Comparison of ENCODE assay signal across 8 mouse cellular contexts in the genomic region with DNA sequence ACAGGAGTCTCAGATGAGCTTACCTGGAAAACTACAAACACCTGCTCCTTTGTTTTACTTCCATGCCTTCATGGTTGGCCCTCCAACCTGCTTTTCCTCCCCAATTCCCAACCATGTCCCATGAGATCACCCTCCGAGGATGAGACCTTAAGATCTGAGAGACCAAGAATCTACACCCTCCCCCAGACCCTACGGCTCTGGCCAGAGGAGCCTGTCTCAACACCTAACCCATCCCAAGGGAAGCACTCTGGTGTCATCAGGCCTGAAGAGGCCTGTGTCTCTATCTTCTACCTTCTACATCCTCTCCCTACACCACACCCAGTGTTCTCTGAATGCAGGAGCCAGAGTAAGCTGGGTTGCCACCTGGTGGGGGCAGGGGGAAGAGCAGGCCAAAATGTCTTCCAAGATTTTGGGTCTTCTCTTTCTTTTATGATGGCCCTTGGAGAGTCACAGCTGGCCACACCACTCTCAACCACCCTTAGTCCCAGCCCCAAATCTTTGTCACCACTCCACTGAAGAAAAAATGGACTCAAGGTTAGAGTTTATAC. TPM values are rescaled to one million over a fixed set of nuclear protein-coding genes. Genes with fewer than 3 reads are reported as not detected.
DNase-seq lines count a peak whose midpoint lies in the region; ATAC-seq lines count a peak whose summit lies in the region.

No protein-coding gene starts in this region.

- H3K9me3 ChIP-seq in liver, embryonic 13.5 days (replicated peaks): no peaks in the 10 kb centered on the region

- no peak for ATAC-seq in liver, embryonic 13.5 days (ENCODE audit: low read depth)

- H3K4me3 ChIP-seq in liver, embryonic 13.5 days (replicated peaks): no peak overlapping the region

- peak; percentile 28 to 36 for DNase-seq in cerebellum, adult 18-20 months
- DNase-seq in cerebellum, adult 8-10 months: no peak
- peak; percentile 17 for DNase-seq in liver, embryonic 13.5 days
- DNase-seq in liver: no peak
- DNase-seq in cerebellum, adult 9-11 months: peak; percentile 26
- DNase-seq in lung, postnatal 14 days: peak; percentile 19
- no peak for DNase-seq in layer of hippocampus, adult 11-12 months (ENCODE audit: low spot score)
- no peak for DNase-seq in layer of hippocampus, adult 9-10 months (ENCODE audit: low spot score)

- H3K27ac ChIP-seq in liver, embryonic 13.5 days: no peak overlapping the region

- WGBS in liver, embryonic 13.5 days (ENCODE audit: insufficient replicate concordance): 79% methylated on average over 2 of the region's 2 CpGs

- H3K4me1 ChIP-seq in liver, embryonic 13.5 days (replicated peaks): no peaks in the 10 kb centered on the region

- no peaks in the 10 kb centered on the region for H3K27me3 ChIP-seq in liver, embryonic 13.5 days

- H3K36me3 ChIP-seq in liver, embryonic 13.5 days: peaks cover 48% of the 10 kb centered on the region

- H3K4me2 ChIP-seq in liver, embryonic 13.5 days: no peak overlapping the region

- H3K9ac ChIP-seq in liver, embryonic 13.5 days: no peak overlapping the region

RNA-seq across cellular contexts. Expression of a gene that starts 34.1 kb away (rescaled TPM):
- 9.2 and 11.4 TPM in 2 replicates for polyA plus RNA-seq in liver, embryonic 13.5 days (2015; fragmentation: Nextera tagmentation; extraction: Ambion mirVana)

Comparison
In these comparisons a context has a peak if more than half of its experiments do, and no peak if none do; other contexts are left out.
1. DNase-seq: peak in cerebellum, adult 18-20 months (2 of 2), liver, embryonic 13.5 days (single experiment), cerebellum, adult 9-11 months (single experiment) and lung, postnatal 14 days (single experiment); none in cerebellum, adult 8-10 months (single experiment), liver (single experiment), layer of hippocampus, adult 11-12 months (single experiment) and layer of hippocampus, adult 9-10 months (single experiment).